Comparison of ENCODE assay signal across 8 mouse cellular contexts in the genomic region with DNA sequence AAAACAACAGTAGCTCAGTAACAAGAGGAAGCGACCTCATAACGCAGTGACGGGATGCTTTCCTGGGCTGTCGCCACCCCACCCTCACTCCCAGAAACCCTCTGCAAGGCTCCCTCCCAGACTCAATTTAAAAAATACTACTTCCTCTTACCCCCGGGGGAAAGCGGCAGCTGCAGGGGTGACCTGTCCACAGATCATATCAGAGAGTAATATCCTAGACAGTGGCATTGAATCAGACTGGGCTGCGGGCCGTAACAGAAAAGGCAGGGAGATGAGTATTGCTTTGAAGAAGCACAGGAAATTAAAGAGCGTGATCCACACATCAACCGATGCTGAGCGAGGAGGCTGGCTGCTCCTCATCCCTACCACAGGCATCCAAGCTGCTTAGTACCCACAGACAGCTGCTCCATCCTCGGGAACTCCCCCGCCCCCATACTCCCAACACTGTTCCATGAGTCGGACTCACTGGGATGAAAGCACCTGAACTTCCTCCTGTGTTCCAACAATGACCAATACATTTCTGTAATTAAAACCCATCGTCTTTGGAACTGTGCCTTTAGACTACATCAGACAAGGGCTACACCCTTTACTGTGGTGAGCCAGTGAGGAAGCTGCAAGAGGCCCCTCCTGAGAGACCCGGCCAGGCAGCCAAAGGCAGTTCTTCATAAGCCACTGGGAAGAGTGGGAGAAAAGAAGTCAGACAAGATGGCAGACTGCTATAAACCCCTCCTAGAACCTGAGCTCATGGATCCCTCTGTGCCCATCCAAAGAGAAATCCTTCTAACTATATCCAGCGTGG.
DNase-seq lines count a peak whose midpoint lies in the region; ATAC-seq and TF ChIP-seq lines count a peak whose summit lies in the region.
"Had no signal": no experiment of that assay in that cellular context is flagged by ENCODE, and none has a peak within 500 bp of the region (broad histone marks: within the 10 kb centered on the region; RNA-seq: fewer than 3 reads in every experiment).

No protein-coding gene starts in this region.

- no peak for TF ChIP-seq CTCF in brain, embryonic 14.5 days (IDR thresholded peaks at IDR 0.05; ENCODE audit: borderline replicate concordance, extremely low read depth, insufficient read depth, insufficient read length)

- H3K4me1 ChIP-seq in limb, embryonic 13.5 days: peaks cover 53% of the 10 kb centered on the region

- H3K27ac ChIP-seq in limb, embryonic 13.5 days: peak overlapping the region; percentile 4; the same call in 1 of the 2 replicates

- H3K9me3 ChIP-seq in limb, embryonic 13.5 days: no peaks in the 10 kb centered on the region

- peaks cover 23% of the 10 kb centered on the region for H3K36me3 ChIP-seq in limb, embryonic 13.5 days

- TF ChIP-seq POLR2A in brain, embryonic 14.5 days (IDR thresholded peaks at IDR 0.05; ENCODE audit: borderline replicate concordance, extremely low read depth, insufficient read depth, insufficient read length, poor library complexity, severe bottlenecking): no peak

- no peak overlapping the region for H3K4me3 ChIP-seq in limb, embryonic 13.5 days
- H3K4me3 ChIP-seq: erythroblast, embryonic 14.5 days had no signal

- 34% methylated on average over 17 of the region's 17 CpGs for WGBS in limb, embryonic 13.5 days

- H3K27me3 ChIP-seq in limb, embryonic 13.5 days: no peaks in the 10 kb centered on the region

- no peak overlapping the region for H3K9ac ChIP-seq in limb, embryonic 13.5 days

- peak; percentile 91 for ATAC-seq in granulocyte monocyte progenitor cell, adult 5-6 weeks (replicated peaks; ENCODE audit: poor library complexity, severe bottlenecking)
- no peak for ATAC-seq in limb, embryonic 13.5 days (ENCODE audit: low FRiP score, low read depth)

- H3K4me2 ChIP-seq in limb, embryonic 13.5 days (replicated peaks): peak overlapping the region; percentile 34; the same call in 1 of the 2 replicates

- DNase-seq in right cerebral cortex, adult 2 months (ENCODE audit: low spot score in 2 of 2): peak; percentile 55 to 63
- no peak for DNase-seq in right cerebral cortex, postnatal 4 days
- peak; percentile 76 for DNase-seq in brain, embryonic 14.5 days (ENCODE audit: low read depth)
- peak; percentile 47 to 48 for DNase-seq in right cerebral cortex, postnatal 10 days (ENCODE audit: low spot score in 2 of 2)
- no peak for DNase-seq in adrenal gland, postnatal 25 days

Comparison
In these comparisons a context has a peak if more than half of its experiments do, and no peak if none do; other contexts are left out.
1. DNase-seq: peak in right cerebral cortex, adult 2 months (2 of 2), brain, embryonic 14.5 days (single experiment) and right cerebral cortex, postnatal 10 days (2 of 2); none in right cerebral cortex, postnatal 4 days (single experiment) and adrenal gland, postnatal 25 days (single experiment).